Mouse (Mus musculus): ENCODE data around the gene Tmprss7.

GRCm38 (mm10) chr16:45713261-45713660, 19.8 kb upstream of the Tmprss7 start:
- no peak for TF ChIP-seq CTCF (IDR thresholded peaks at IDR 0.05; ENCODE audit: low read depth)
- no peak for TF ChIP-seq EP300 (optimal IDR thresholded peaks at IDR 0.05)
